ENCODE assay signal across 17 mouse cellular contexts in the genomic region with DNA sequence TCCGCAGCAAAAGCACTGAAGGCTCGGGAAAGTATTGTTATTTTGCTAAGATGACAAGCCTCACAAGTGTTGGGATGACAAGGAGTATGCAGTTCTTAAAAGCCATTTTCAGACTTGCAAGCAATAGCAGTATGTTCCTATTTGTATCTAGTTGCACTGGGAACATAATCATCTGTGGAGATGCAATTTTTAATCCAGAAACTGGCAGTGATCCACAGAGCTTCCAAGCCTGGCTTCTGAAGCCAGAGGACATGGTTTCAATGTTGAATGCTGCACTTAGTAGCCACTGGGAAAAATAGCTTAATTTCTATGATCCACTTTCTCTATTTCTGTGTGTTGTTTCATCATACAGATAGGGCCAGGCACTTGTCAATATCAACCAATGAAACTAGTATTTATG.
DNase-seq lines count a peak whose midpoint lies in the region.
"Had no signal": no experiment of that assay in that cellular context is flagged by ENCODE, and none has a peak within 500 bp of the region (broad histone marks: within the 10 kb centered on the region; RNA-seq: fewer than 3 reads in every experiment).

No protein-coding gene starts in this region.

- no peak overlapping the region for H3K27ac ChIP-seq in heart, embryonic 10.5 days
- H3K27ac ChIP-seq: embryonic facial prominence, embryonic 10.5 days; forebrain, embryonic 13.5 days; hindbrain, embryonic 15.5 days had no signal

- H3K4me1 ChIP-seq in heart, embryonic 10.5 days, result no peaks in the 10 kb centered on the region
- H3K4me1 ChIP-seq: embryonic facial prominence, embryonic 10.5 days; forebrain, embryonic 13.5 days; hindbrain, embryonic 15.5 days had no signal

- H3K36me3 ChIP-seq in heart, embryonic 10.5 days, result no peaks in the 10 kb centered on the region
- H3K36me3 ChIP-seq: embryonic facial prominence, embryonic 10.5 days; hindbrain, embryonic 15.5 days had no signal

- 87% methylated on average over 2 of the region's 2 CpGs for WGBS in heart, embryonic 10.5 days

- no peaks in the 10 kb centered on the region for H3K27me3 ChIP-seq in heart, embryonic 10.5 days (ENCODE audit: insufficient read depth, poor library complexity, severe bottlenecking)
- H3K27me3 ChIP-seq: CH12.LX; forebrain, embryonic 13.5 days; hindbrain, embryonic 15.5 days had no signal

- no peak overlapping the region for H3K4me3 ChIP-seq in heart, embryonic 10.5 days
- H3K4me3 ChIP-seq: embryonic facial prominence, embryonic 10.5 days; forebrain, embryonic 13.5 days; hindbrain, embryonic 15.5 days had no signal

- H3K9me3 ChIP-seq in heart, embryonic 10.5 days, result no peaks in the 10 kb centered on the region
- H3K9me3 ChIP-seq: embryonic facial prominence, embryonic 10.5 days; forebrain, embryonic 13.5 days; hindbrain, embryonic 15.5 days had no signal

- peak; percentile 31 for DNase-seq in gastrocnemius, adult 18-20 months (ENCODE audit: low spot score)
- no peak for DNase-seq in gastrocnemius, adult 8-10 months (ENCODE audit: low spot score in 2 of 2)
- peak; percentile 7 to 16 for DNase-seq in heart, adult 18-20 months
- DNase-seq in heart, embryonic 10.5 days (ENCODE audit: low spot score), result no peak
- peak; percentile 1 for DNase-seq in right cerebral cortex, adult 18-20 months
- DNase-seq in right cerebral cortex, adult 2 months (ENCODE audit: low spot score in 2 of 2), result no peak
- DNase-seq in adrenal gland, adult 8-10 months, result no peak
- DNase-seq: adrenal gland, postnatal 10 days; cerebellum, adult 11-12 months; cerebellum, adult 9-10 months; forebrain, postnatal 0 days; heart, postnatal 36 days; kidney, adult 2 months had no signal

Comparison
In these comparisons a context has a peak if more than half of its experiments do, and no peak if none do; other contexts are left out.
1. DNase-seq: peak in gastrocnemius, adult 18-20 months (single experiment), heart, adult 18-20 months (2 of 2) and right cerebral cortex, adult 18-20 months (single experiment); none in gastrocnemius, adult 8-10 months (0 of 2), heart, embryonic 10.5 days (single experiment), right cerebral cortex, adult 2 months (0 of 2) and adrenal gland, adult 8-10 months (single experiment).